Mouse (Mus musculus): Measurements from ENCODE around the gene 4933409G03Rik. TPM values are rescaled to one million over a fixed set of nuclear protein-coding genes. Genes with fewer than 3 reads are reported as not detected.

Gene 4933409G03Rik
- polyA plus RNA-seq, 1 experiment from 2014 or later: not detected

Other genes with a start within 250 kb of the 4933409G03Rik start
- 7.8 and 9.9 TPM in 2 replicates for gene Stk39, start 110.1 kb upstream of the 4933409G03Rik start, polyA plus RNA-seq (2014; fragmentation: Nextera tagmentation; extraction: Ambion mirVana)
- not detected in 2 replicates for gene 4932414N04Rik, start 74.1 kb downstream of the 4933409G03Rik start, polyA plus RNA-seq (2014; fragmentation: Nextera tagmentation; extraction: Ambion mirVana)